Mouse (Mus musculus) layer of hippocampus, postnatal 14 days (tissue): Measurements from ENCODE around the gene Uba1. TPM values are rescaled to one million over a fixed set of nuclear protein-coding genes. Genes with fewer than 3 reads are reported as not detected.
A peak's percentile ranks its signal among the peaks of the same experiment; 100 is the strongest.

Experiments used
- DNase-seq, 2 experiments: peaks; one replicate each; pipeline ENCODE4 v3.0.0; 2021 to 2022; ENCODE audit warnings: low spot score in 2 of 2, mixed read lengths in 1 of 2
- long read RNA-seq, 2 experiments: library from polyadenylated mRNA; stranded (forward); transcript quantifications; one replicate each; pipeline ENCODE4 v2.0.0; 2021
- total RNA-seq, 2 experiments: library from RNA; stranded (reverse); gene quantifications; 2 replicates each; pipeline ENCODE4 v1.2.3; 2021

Uba1 gene
- total RNA-seq: 100 to 1,000 TPM; 380 to 412 TPM
- long read RNA-seq, experiment 1, full-length matches to known transcripts: 243 of 299 reads
- long read RNA-seq, experiment 1, partial matches to known transcripts: 48 of 299 reads
- long read RNA-seq, experiment 1, other reads (novel, unspliced or antisense): 8 of 299 reads
- long read RNA-seq, experiment 2, full-length matches to known transcripts: 180 of 260 reads
- long read RNA-seq, experiment 2, partial matches to known transcripts: 72 of 260 reads
- long read RNA-seq, experiment 2, other reads (novel, unspliced or antisense): 8 of 260 reads

DNA sequence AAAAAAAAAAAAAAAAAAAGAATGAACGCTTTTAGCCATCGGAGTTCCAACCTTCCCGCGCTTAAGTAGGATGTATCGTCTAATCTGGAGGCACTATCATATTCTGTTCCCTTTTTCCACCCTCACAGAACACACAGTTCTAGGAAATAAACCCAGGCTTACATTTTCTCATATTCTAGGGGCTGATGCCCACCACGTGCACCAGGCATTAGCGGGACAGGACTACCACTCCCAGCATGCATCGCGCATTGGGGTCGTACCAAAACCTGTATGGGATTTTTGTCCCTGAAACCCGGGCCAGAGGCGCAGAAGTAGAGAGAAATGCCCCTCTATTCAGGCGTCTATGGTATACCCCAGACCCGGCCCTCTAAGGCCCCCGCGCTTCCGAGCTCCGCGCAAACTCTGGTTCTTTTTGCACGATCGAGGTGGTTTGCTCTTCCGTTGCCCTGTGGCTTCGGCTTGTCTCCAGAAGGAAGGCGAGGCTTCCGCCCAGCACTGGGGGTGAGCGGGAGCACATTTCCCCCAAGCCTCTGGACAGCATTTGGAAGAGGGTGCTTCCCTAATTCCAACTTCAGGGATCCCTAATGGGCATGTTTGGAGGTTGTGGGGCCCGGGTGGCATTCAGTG is at the start of gene Uba1:
TSS of gene Uba1 (plus strand) at position 301 of the 627 bp plus-strand sequence.
- peak; percentile 61 to 86 for DNase-seq

DNA sequence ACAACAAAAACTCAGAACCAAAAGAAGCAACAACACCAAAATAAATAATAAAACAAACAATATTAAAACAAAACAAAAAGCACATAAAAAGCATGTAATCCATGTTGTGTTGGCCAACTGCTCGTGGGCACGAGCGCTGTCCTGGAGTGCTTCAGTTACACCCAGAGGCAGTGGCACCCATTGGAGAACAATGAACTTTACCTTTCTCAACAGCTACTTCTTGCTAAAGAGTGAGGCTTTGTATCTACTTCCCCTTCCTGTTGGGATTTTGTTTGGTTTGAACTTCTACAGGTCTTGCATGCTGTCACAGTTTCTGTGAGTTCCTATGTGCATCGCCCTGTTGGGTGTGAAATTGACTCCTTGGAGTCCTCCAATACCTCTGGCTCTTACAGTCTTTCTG is 49.6 kb upstream of the Uba1 start:
- DNase-seq: no peak

DNA sequence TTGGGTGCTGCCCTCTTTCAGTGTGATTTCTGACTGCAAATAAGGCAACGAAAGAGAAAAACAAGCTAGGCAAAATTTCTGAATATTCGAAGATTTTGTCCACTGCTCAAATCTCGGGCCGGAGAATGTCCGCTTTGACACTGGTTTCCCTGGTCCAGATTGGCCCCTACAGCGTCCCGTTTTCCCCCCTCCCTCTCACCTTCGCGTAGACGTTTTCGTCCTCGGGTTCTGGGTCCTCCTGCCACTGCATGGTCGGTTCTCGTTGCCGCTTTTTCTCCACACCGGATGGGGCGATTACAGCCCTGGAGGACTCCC is 41.3 kb upstream of the Uba1 start:
- DNase-seq: no peak

DNA sequence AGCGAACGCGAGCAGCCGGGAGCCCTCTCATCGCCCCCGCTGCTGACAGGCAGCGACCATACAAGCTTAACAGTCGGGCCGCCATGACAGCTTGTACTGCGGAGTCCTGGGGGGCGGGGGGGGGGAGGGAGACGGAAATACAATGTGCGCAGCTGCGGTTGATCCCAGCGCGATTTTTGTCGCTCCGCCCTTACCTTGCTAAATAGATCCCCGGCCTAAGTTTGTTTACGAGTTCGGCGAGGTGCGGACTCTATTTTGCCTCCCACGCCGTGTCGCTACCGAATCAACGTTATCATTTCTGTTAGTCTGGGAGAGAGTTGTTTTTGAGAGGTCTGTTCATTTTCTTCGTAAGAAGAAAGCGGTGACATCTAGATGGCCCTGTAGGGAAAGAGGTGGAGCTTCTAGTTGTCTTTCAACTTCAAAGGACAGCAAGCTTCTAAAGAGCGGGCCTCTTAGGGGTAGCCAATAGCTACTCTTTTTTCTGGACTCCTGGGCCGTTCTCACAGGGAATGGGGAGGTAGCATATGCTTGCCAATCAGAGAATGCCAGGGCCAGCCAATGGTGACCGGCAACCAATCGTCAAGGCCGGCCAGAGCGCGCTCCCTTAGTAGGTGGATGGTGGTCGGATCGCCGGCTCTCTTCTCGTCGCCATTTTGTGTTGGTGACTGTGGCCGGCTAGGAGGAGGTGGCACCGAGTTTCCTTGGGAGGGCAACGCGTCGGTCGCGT is 40.8 kb upstream of the Uba1 start, which contains the start of the genes Rbm10 and Ndufb11:
TSS of gene Rbm10 (plus strand) at position 328 of the 727 bp plus-strand sequence.
TSS of gene Ndufb11 (minus strand) at position 444 of the 727 bp plus-strand sequence.
- DNase-seq: peak; percentile 72 to 80

DNA sequence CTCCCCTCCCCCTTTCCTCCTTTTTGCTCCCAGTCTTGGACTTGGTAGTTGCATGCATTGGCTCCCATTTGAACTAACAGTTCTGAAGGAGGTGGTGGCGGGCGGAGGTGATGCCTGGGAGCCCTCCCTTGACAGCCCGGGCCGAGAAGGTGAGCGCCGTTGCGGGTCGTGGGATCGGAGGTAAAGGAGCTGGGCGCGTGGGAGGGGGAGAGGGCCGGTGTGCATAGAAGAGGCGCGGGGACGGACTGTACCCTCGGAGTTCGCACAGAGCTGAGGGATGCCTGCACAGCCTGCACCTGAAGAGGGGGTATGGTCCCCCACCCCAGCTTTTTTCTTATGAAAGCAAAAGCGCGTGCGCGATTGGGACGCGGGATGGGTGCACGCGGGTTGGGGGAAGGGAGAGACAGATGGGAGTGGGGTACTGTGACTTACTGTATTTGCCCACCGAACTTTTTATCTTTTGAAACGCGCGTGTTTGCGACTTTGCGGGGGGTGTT is 40.2 kb upstream of the Uba1 start:
- DNase-seq: peak; percentile 42 to 53

DNA sequence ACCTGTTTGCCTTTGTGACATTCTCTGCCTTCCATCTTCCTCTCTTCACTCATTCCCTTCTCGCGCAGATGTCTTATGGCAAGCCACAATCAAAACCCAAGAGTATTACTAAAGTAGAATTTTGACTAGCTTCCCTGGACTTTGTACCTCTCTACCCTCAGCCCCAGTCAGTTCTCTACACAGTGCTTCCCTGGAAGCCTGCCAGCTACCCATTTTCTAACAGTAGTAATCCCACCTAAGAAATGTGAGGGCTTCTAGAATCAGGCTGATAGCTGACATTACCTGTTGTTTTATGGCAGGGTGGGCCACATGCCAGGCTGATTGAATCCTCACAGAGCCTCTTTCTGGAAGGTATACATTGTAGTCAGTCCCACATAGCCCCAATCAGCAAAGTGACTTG is 20.0 kb upstream of the Uba1 start:
- DNase-seq: no peak

DNA sequence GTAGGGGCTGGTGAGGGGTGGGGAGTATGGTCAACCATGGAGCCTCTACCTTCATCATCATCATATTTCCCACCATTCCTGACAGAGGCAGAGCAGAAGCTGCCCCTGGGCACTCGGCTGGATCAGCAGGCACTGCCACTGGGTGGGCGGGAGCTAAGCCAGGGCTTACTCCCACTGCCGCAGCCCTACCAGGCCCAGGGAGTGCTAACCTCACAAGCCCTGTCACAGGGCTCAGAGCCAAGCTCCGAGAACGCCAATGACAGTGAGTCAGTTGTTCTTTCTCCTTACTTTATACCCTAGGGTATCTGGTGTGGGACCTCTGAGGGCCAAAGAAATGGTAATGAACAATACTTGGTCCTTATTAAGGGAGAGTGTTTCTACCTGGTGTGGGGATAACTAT is 13.3 kb upstream of the Uba1 start:
- DNase-seq: no peak

DNA sequence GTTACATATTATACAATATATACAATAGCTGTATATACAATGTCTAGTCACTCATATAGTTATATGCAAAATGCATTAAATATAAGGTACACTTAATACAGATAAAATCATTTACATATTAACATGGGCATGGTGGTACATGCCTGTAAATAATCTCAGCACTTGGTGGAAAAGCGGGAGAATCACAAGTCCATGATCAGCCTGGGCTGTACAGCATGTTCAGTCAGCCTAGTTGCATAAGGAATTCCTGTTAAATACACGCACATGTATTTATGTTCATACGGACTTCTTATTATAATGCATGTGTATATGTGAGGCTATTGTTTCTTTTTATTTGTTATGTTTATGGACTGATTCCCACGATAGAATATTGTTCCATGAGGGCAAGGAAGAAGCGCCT is 533 bp upstream of the Uba1 start:
- no peak for DNase-seq

DNA sequence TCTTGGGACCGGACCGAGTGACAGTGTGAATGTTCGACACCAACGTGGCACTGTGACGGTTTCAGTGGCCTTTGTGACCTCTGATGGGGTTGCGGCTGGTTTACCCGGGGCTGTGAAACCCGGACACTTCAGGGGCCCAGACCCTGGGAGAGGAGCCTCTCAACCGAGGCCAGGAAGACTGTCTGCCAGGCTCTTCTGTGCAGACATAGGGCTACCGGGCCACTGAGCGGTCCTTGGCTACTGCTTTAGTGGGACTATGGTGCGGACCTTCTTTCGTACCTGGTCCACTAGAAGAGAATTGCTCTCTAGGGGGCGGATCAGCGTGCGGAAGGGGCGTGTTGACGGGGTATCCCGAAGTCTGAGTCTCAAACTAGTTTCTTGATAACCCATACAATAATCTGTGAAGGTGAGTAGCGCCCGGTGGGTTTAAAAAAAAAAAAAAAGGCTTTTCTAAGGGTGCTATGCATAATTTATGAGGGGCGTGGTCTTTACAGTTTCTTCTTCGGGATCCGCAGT is 823 bp downstream of the Uba1 start:
- no peak for DNase-seq

DNA sequence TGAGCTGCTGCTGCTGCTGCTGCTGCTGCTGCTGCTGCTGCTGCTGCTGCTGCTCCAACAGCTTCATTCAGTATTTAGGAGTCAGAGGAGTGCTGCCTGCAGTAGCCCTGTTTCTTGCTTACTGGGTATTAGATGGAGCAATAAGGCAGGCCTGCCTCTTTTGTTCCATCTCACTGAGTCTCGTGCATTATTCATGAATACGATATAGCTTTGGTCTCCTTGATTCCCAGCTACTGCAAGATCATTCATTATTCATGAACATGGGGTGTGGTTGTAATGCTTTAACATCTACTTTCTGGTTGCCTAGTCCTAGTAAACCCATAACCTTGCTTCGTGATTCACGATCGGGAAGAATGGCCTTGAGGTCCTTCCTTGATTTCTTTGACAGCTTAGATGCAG is 4.2 kb downstream of the Uba1 start:
- no peak for DNase-seq

DNA sequence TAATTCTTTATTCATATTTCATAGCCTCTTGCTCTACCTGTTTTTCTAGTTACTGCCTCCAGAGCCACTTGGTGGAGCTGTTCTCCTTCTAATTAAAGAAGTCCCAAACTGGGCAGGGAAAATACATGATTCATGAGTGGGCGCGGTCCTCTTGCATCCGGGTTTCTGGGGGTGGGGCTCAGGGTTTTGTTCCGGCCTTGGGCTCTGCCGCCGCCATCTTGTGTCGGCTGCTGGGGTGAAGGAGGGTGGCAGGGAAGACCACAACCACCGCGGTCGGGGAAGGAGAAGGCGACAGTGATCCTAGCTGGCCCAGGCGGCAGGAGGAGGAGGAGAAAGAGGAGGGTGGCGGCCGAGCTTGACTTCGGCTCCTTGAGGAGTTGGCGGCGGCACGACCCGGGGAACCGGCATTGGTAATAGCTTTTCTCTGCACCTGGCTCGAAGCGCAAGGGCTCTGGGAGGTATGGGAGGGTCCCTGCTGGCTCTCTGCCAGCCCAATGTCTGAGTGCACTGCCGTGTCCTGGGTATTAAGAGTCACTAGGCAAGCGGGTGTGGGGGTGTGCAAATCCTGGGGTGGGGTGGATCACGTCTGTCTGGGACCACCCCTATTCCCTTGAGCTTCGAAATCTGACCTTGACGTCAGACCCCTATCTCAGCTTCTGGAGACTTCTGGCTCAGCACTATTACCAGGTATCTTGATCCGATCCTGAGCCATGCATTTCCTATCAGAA is 4.8 kb downstream of the Uba1 start:
- peak; percentile 67 to 91 for DNase-seq

DNA sequence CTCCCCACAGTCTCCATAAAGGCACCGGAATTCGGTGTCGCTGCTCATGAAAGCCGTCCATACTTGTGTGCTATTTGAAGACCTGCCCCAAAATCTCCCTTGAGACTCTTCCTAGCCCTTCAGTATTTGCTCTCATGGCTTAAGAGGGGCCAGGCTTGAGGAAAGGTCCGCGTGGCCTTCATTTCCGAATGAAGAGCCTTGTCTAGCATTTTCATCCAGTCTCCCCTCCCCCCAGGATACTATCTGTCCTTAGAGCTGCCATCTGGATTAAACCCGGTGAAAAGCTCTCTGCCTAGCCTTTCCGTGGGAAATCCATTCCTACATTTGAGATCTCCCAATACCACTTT is 5.3 kb downstream of the Uba1 start:
- peak; percentile 7 to 22 for DNase-seq

DNA sequence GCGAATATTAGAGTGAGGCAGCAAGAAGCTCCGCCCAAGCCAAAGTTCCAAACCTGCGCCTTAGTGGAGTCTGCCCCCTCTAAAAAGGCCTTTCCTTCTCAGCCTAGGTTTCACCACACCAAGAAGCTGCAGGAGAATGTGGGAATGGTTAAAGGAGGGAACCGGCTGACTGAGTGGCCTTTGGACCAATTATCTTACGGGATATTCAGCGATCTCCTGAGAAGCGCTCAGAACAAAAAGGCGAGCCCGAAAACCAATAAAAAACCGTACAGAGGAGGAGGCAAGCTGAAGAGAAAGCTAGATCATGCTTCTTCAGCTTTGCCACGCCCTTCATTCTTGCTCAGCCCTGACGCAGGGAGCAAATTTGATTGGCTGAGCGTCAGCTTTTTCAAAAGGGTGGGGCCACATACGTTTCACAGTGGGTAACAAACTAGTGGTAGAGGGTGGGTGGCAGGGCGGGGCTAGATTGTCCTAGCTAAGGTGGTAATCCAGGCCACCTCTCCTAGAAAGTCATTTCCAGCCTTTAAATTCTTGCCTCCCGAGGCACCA is 29.5 kb downstream of the Uba1 start, which contains the start of gene Cdk16:
TSS of gene Cdk16 (plus strand) at position 436 of the 549 bp plus-strand sequence.
- peak; percentile 68 to 89 for DNase-seq

DNA sequence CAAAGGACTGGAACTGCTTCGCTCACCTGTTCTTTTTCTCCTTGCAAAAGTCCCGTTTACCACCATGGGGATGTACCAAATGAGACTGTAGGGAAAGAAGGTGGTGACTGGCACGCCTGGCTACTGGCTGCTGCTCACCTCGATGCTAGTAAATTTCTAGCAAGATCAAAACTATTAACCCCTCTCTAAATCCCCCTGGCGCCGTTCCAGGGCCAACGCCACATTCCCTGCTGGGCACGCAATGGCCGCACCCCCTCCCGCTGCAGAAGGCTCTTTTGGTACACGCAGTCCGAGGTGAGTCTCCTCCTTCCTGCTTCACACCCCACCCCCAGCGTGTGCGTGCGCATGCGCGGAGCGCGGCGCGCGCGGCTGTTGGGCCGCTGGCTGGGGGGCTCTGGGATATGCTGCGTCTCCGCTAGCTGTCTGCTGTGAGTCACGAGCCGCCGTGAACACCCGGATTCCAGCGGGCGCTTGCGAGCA is 30.0 kb downstream of the Uba1 start:
- DNase-seq: peak; percentile 75 to 82

DNA sequence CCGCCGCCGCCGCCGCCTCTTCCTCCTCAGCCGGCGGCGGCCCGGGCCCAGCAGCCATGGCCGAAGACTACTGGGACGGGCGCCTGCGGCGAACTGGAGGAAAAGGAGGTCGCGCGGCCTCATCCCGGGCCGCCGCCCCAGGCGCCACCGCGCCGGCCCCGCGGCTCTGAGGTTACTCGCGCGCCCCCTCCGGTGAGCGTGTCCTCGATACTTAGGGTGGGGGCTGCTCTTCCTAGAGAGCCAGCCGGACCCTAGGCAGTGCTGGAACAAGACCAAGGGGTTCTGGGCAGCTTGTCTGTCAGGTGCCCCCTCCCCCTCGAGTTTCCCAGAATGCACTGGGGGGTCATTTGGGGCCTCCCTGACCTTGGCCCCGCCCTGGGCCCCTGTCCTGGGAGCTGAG is 30.5 kb downstream of the Uba1 start:
- DNase-seq: peak; percentile 12 to 49

DNA sequence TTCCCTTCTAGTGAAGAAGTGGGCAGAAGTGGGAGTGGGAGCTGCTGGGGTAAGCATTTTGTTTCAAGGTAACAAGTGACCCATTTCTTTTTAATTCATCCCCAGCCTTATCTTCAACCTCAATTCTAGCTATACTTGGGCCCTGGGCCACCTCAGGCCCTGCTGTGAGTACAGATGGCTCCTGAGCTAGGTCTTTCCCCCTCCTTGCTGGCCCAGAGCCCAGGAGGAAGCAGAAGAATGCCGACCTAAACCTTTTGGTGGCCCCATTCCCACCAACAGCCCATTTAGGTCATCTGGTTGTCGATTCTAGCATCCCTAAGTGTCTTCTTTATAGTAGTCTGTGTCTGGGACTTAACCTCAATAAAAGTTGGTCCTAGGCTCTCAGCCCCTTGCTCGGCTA is 33.4 kb downstream of the Uba1 start:
- no peak for DNase-seq

DNA sequence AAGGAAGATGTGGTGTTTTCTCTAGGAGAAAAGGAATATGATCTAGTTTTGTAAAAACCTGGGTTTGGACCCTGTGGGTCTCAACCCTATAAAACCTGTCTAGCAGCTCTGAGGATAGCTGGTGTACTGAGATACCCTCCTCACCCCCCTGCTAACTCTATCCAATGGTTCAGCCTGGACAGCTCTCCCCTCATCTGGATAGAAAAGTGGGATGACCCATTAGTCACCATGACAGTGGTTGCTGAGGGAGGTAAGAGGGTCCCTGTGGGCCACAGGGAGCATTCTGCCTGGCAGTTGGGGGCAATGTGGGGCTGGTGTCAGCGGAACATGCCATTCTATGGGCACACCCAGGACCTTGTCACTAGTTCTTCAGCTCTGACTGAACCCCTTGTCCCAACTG is 34.5 kb downstream of the Uba1 start:
- no peak for DNase-seq

DNA sequence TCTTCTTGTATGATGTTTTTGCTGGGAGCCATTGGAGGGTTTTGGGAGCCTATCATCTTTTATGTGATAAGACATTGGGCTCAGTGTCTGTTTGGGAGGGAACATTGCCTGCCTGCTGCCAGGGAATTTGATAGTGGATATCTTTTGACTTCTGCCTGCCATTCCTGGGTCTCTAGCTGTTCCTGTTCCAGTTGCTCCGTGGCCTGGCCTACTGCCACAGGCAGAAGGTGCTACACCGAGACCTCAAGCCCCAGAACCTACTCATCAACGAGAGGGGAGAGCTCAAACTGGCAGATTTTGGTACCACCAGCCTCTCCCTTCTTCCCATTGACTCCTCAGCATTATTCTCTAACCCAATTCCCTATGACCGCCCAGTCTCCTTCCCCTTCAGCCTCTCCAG is 37.7 kb downstream of the Uba1 start:
- DNase-seq: no peak

DNA sequence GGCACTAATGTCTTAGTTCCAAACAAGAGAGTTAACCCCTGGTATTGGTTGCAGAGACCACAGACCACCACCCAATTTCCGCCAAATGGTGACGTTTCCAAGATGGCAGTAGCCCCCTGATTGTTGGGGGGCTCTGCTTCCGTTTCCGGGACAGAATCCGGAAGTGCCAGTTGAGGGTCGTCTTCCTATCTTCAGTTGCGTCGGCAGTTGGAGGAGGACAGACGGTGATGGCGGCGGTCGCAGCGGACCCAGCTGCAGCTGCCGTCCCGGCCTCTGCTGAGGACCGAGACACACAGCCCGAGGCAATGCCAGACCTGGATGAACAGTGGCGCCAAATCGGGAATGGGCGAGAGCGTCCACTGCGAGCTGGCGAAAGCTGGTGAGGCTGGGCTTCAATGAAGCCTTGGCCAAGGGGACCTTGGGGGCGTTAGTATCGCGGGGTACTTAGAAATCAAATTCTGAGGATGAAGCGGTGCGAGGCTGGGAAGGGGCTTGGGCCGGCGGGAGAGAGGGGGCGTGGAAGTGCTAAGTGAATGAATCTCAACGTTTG is 45.7 kb downstream of the Uba1 start, which contains the start of gene Usp11:
TSS of gene Usp11 (plus strand) at position 166 of the 550 bp plus-strand sequence.
- DNase-seq: peak; percentile 36 to 64
